Comparison of ENCODE assay signal across 10 mouse cellular contexts in the genomic region with DNA sequence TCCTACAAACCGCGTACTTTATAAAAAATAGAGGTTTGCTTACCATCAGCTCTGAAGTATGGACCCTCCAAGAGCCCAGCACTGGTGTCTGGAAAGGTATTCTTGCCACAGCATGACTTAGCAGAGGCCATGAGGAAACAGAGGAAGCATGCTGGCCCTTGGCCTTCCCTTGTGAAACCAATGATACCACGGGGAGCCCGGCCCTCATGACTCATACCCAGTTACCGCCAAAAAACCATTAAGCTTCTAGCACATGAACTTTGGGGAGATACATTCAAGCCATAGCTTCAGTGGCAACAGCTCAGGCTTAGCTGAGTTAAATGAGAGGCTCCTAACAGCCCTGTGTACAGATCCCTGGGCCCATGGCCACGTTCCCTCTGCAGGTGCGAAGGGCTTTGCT. TPM values are rescaled to one million over a fixed set of nuclear protein-coding genes. Genes with fewer than 3 reads are reported as not detected.
A peak's percentile ranks its signal among the peaks of the same experiment; 100 is the strongest.
DNase-seq lines count a peak whose midpoint lies in the region; TF ChIP-seq lines count a peak whose summit lies in the region.
"Had no signal": no experiment of that assay in that cellular context is flagged by ENCODE, and none has a peak within 500 bp of the region (broad histone marks: within the 10 kb centered on the region; RNA-seq: fewer than 3 reads in every experiment).

No protein-coding gene starts in this region.

- TF ChIP-seq CTCF in lung, adult 2 months (IDR thresholded peaks at IDR 0.05; ENCODE audit: insufficient read depth, low read length): no peak

- H3K79me2 ChIP-seq in myocyte (ENCODE audit: control insufficient read depth, insufficient read depth): no peaks in the 10 kb centered on the region

- peak overlapping the region; percentile 15 for H3K4me2 ChIP-seq in myocyte (ENCODE audit: low read depth)

- no peak overlapping the region for H3K4me3 ChIP-seq in lung, adult 2 months (replicated peaks; ENCODE audit: extremely low read depth, low read depth, low read length)
- H3K4me3 ChIP-seq in myocyte: no peak overlapping the region

- no peaks in the 10 kb centered on the region for H3K4me1 ChIP-seq in lung, adult 2 months (ENCODE audit: control insufficient read depth, insufficient read depth, low read length)

- no peak for TF ChIP-seq POLR2A in lung, adult 2 months (IDR thresholded peaks at IDR 0.05; ENCODE audit: borderline replicate concordance, extremely low read depth, low read depth, low read length)
- no peak for TF ChIP-seq POLR2A in myocyte (IDR thresholded peaks at IDR 0.05; ENCODE audit: insufficient read length, low read depth)

- H3K36me3 ChIP-seq in myocyte (ENCODE audit: control insufficient read depth, insufficient read depth): no peaks in the 10 kb centered on the region

- 73% methylated on average over 7 of the region's 7 CpGs for WGBS in lung, adult 2 months

- H3ac ChIP-seq in myocyte (ENCODE audit: control insufficient read depth, insufficient read length): no peak overlapping the region

- H3K27me3 ChIP-seq in myocyte (ENCODE audit: control insufficient read depth, insufficient read depth, insufficient read length): no peaks in the 10 kb centered on the region

- peak; percentile 50 for DNase-seq in adrenal gland, adult 2 months
- no peak for DNase-seq in adrenal gland, postnatal 4 days (ENCODE audit: low spot score in 2 of 2)
- DNase-seq in lung, postnatal 25 days (ENCODE audit: low spot score): peak; percentile 38
- no peak for DNase-seq in lung, adult 2 months
- peak; percentile 46 for DNase-seq in heart, adult 8-10 months (ENCODE audit: low spot score)
- no peak for DNase-seq in kidney, adult 9 months
- no peak for DNase-seq in spleen, postnatal 14 days (ENCODE audit: low spot score in 2 of 2)
- DNase-seq: midbrain, embryonic 14.5 days; thymus, postnatal 36 days had no signal

TF ChIP-seq in myocyte, 11 proteins besides CTCF, POLR2A, EP300 and RAD21:
- TF ChIP-seq POLR2AphosphoS2 (IDR thresholded peaks at IDR 0.05; ENCODE audit: insufficient read length, low read depth): no peak
- TF ChIP-seq MAX (IDR thresholded peaks at IDR 0.05; ENCODE audit: low read depth): peak; percentile 29
- TF ChIP-seq TCF3 (IDR thresholded peaks at IDR 0.05; ENCODE audit: insufficient read length, low read depth): no peak

RNA-seq across cellular contexts. Expression of a gene that starts 24.8 kb away (rescaled TPM):
- total RNA-seq in adrenal gland, adult 2 months (2021): 1 to 10 TPM in 1 of 2 experiments, under 1 TPM in 1; 0.55 to 1.0 TPM
- 1.8 and 2.5 TPM in 2 replicates for polyA plus RNA-seq in adrenal gland, adult 2 months (2012; rRNA removed)
- total RNA-seq in adrenal gland, postnatal 4 days (2021): 1 to 10 TPM; 1.0 to 1.1 TPM
- 17.3 and 24.6 TPM in 2 replicates for polyA plus RNA-seq in lung, adult 2 months (2012; rRNA removed)
- under 1 TPM; 0.33 to 1.00 (median 0.68) TPM for total RNA-seq in heart, adult 8-10 months (2022)
- 6.6 TPM for polyA plus RNA-seq in myocyte (2012; fragmentation: generic; extraction: Trizol)

RNA-seq across cellular contexts. Expression of a gene that starts 57.2 kb away (rescaled TPM):
- 10 to 100 TPM; 13.6 to 21.9 TPM for total RNA-seq in adrenal gland, adult 2 months (2021)
- 8.3 and 9.1 TPM in 2 replicates for polyA plus RNA-seq in adrenal gland, adult 2 months (2012; rRNA removed)
- 10 to 100 TPM; 26.0 to 28.7 TPM for total RNA-seq in adrenal gland, postnatal 4 days (2021)
- polyA plus RNA-seq in lung, adult 2 months (2012; rRNA removed): 3.3 and 6.9 TPM in 2 replicates
- 10 to 100 TPM; 17.0 to 19.5 (median 18.2) TPM for total RNA-seq in heart, adult 8-10 months (2022)
- polyA plus RNA-seq in myocyte (2012; fragmentation: generic; extraction: Trizol): 39.4 TPM

RNA-seq across cellular contexts. Expression of a gene that starts 57.3 kb away (rescaled TPM):
- total RNA-seq in adrenal gland, adult 2 months (2021): 10 to 100 TPM; 31.0 to 36.3 TPM
- polyA plus RNA-seq in adrenal gland, adult 2 months (2012; rRNA removed): 7.3 and 16.0 TPM in 2 replicates
- total RNA-seq in adrenal gland, postnatal 4 days (2021): 10 to 100 TPM; 25.8 to 30.4 TPM
- 3.7 and 6.2 TPM in 2 replicates for polyA plus RNA-seq in lung, adult 2 months (2012; rRNA removed)
- 10 to 100 TPM; 40.0 to 43.4 (median 42.4) TPM for total RNA-seq in heart, adult 8-10 months (2022)
- 9.4 TPM for polyA plus RNA-seq in myocyte (2012; fragmentation: generic; extraction: Trizol)

Comparison
In these comparisons a context has a peak if more than half of its experiments do, and no peak if none do; other contexts are left out.
1. DNase-seq: peak in adrenal gland, adult 2 months (single experiment), lung, postnatal 25 days (single experiment) and heart, adult 8-10 months (single experiment); none in adrenal gland, postnatal 4 days (0 of 2), lung, adult 2 months (single experiment), kidney, adult 9 months (single experiment) and spleen, postnatal 14 days (0 of 2).